Mouse (Mus musculus) left cerebral cortex, postnatal 14 days (tissue): ENCODE measurements around the gene Pop4. TPM values are rescaled to one million over a fixed set of nuclear protein-coding genes. Genes with fewer than 3 reads are reported as not detected.
"Not testable (repeated sequence)": the region's sequence is repeated elsewhere in the genome, so short reads cannot be mapped to it uniquely, and the experiment has no call there.

Experiments used
- DNase-seq, 2 experiments: peaks; one replicate each; pipeline ENCODE4 v3.0.0; 2021 to 2022; ENCODE audit warnings: low spot score in 2 of 2, mixed read lengths in 1 of 2
- intact Hi-C: fragments of 180-260 bp; cut with DNase I; formaldehyde crosslinking; loops from one replicate; pipeline ENCODE4 v1.15.1; 2025
- long read RNA-seq, 2 experiments: library from polyadenylated mRNA; stranded (forward); transcript quantifications; one replicate each; pipeline ENCODE4 v2.0.0; 2021
- total RNA-seq, 2 experiments: library from RNA; stranded (reverse); gene quantifications; 2 replicates each; pipeline ENCODE4 v1.2.3; 2021

Gene Pop4
- total RNA-seq: 10 to 100 TPM; 26.1 to 27.4 TPM
- long read RNA-seq, experiment 1, transcript Pop4-201 (7 exons, 2,113 nt): major isoform, 17 of 30 reads
- long read RNA-seq, experiment 1, partial matches to known transcripts: 3 of 30 reads
- long read RNA-seq, experiment 1, other reads (novel, unspliced or antisense): 10 of 30 reads
- long read RNA-seq, experiment 2, transcript Pop4-201 (7 exons, 2,113 nt): major isoform, 15 of 20 reads
- long read RNA-seq, experiment 2, partial matches to known transcripts: 0 of 20 reads
- long read RNA-seq, experiment 2, other reads (novel, unspliced or antisense): 5 of 20 reads

DNA sequence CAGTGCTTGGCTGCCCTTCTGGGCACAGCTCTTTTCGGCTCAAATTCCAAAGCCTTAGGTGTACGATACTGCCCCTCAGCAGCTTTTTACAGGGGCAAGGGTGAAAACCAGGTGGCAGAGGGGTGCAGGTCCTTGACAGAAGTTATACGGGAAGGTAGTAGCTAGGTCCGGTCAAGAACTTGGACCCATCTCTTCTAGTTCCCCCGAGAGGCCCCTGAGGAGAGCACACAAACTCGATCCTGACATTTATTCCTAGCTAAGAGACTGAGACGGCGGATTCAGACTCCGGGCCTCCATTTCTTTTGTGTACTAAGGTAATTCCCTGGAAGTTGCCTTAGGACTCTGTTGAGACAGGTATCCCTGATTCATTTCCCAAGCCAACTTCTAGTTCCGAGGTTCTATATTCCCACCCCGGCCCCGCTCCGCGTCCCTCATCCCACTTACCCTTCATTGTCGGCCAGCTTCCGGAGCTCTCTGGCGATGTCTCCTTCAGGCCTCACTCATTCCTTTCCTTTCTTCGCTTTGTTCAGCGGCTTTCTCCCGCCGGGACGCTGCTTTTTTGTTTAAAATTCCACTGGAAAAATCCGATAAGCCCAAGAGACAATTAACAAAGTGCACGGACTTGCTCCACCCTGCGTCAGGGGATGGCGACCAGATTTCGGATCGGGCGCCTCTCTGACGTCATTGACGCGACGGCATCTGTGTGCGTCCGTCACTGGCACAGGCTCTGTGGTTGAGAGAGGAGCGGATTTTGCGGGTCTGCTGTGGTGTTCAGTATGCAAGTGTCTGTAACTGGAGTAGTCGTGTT is at the start of gene Pop4:
Gene Pop4, minus strand, starts transcription at position 721 of the 808 bp plus-strand sequence.
- intact Hi-C loops: no loop called here

DNA sequence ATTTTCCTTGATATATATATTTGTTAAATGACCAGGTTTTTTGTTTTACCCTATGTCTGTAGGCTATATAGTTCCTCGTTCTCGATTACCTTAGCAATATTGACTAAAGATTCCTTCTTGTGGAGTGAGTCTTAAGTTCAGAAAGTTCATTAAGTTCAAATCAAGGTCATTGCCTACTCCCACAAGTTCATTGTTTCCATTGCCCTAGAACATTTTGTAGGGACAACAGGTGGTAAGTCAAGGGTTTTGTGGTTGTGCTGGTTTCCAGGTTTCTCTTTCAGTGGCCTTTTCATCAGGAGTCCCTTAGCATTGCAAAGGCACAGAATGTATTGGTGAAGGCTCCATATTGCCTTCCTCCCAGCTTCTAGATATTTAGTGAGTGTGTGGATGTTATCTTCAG is 49.4 kb upstream of the Pop4 start:
- intact Hi-C loops: no loop called here
- no peak for DNase-seq

More for the DNA sequence above, at the start of gene Pop4:
- peak; percentile 93 to 94 for DNase-seq

DNA sequence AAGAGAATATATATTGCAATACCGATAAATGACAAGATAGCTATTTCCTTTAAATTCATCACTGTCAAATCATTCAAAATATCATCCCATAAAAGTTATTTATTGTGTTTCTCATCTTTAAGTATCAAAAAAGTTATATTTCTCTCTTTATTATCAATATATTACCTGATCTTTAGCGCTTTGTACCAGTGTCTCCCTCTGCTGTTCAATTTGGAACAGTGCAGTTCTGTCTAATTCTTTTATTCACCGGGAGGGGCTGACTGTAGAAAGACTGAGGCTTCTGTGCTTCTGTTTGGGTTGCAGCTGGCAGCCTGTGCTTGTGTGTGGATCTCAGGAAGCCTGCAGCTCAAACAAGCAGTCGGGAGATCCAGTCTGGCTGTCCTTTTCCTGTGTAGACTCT is 11.0 kb upstream of the Pop4 start:
- DNase-seq, intact Hi-C loops: not testable (repeated sequence)

DNA sequence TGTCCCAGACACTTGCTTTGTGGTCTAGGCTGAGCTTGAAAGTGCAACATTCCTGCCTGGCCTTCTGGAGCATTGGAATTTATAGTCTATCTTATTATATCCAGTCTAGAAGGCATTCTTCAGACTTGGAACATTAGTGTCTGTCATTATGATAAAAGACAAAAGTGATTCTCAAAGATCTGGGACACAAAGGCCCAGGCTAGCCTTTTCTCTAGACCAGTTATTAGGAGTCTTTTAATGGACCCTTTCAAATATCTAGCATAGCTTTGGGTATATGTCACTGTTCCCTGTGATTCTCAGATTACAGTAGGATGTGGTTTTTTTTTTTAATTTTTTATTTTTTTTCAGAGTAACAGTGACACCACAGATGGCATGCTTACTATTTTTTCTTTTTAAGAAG is 1.3 kb upstream of the Pop4 start:
- DNase-seq: no peak
- intact Hi-C loops: no loop called here

DNA sequence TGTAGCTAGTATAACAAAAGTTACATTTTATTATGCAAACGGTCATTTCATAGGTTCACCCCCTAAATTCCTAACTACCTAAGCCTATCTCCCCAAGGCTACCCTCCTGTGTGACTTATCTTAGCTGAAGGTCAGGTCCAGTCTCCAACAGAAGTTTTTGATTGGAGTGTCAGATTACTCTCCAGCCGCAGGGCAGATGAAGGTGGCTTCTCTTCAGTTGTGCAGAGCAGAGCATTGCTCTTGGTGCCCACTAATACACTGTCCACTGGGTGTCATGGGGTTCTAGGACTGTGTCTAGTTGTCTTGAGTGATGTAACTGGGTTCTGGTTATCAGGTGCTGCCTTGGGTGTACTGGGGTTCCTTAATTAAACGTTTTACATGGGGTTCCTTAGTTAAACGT is 636 bp upstream of the Pop4 start:
- no peak for DNase-seq
- intact Hi-C loops: no loop called here

DNA sequence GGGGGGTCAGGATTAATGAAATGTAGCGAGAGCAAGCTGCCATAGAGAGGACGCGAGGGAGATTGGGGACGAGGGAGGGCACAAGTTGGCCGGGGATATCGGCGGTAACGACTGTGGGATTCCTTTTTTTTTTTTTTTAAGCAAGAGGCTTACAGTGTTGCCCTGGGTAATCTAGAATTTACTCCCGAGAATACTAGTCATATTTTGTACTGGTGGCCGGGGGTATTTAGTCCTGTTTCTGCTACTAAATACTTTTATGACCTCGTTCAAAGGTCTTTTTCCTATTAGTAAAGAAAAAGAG is 238 bp upstream of the Pop4 start:
- intact Hi-C loops: no loop called here
- no peak for DNase-seq

DNA sequence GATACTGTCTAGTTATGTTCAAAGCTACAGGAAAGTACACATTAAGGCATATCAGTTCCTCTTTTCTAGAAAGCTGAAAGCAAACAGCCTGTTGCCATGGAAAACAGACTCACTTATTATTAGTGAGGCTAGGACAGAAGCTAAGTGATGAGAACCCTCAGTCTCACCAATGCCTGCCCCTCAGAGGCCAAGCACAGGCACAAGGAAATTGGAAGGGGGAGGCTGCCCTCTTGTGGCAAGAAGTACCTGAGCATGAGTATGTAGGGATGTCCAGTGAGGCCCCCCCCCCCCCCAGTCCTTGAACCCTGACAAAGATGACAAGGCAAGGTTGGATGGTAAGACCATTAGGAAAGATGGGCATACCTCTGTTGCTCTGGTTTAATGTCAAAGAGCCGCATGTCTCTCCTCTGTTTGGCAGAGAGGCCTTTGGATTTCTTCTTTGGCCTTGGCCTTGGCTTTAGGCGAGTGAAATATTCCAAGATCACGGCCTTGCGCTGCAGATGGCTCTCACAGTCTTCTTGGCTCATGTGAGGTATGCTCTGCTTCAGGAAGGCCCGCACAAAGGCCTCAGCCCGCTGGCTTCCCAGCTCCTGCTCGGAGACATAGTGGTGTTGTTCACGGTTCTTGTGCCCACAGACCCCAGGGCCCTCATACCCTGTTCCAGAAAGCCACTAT is 4.1 kb downstream of the Pop4 start:
- intact Hi-C loops: loop anchor here (5.0 kb wide), 2 partner anchors 65 to 85 kb away; partner anchors contain the start of gene 1600014C10Rik
- peak; percentile 31 to 39 for DNase-seq

DNA sequence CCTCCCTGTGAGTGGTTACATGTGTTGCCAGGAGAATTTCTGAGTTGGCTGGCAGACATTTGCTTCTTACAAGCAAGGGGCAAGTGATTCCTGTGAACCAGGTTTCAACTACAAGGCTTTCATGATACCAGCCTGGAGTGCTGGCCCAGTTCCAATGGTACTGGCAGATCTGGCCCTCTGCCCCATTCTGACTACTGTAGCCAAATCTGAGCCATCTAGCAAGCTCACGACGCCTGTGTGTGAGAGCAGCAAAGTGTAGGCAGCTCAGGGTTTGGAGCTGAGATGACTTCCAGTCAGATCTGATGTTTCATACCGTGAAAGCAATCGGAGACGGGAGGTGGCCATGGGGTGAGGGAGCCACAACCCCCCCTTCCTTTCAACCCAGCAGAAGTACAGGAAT is 8.8 kb downstream of the Pop4 start:
- no peak for DNase-seq
- intact Hi-C loops: no loop called here

DNA sequence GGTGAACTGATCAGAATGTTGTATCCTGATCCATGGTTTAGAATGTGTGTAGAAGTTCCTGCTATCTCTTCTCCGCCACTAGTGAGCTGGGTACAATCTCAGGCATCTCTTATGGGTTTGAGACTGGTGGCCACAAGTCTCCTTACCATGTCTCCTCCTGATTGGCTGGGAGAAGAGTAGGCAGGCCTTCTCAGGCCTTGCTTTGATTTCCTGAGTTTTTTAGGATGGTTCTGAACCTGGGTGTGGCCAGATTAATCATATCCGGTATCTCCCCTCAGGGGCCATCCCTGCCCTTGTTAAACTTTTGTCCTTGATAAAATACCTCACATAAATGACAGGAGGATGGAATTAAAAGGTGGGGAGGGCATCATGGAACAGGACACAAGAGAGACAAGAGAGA is 11.6 kb downstream of the Pop4 start:
- no peak for DNase-seq
- intact Hi-C loops: no loop called here

DNA sequence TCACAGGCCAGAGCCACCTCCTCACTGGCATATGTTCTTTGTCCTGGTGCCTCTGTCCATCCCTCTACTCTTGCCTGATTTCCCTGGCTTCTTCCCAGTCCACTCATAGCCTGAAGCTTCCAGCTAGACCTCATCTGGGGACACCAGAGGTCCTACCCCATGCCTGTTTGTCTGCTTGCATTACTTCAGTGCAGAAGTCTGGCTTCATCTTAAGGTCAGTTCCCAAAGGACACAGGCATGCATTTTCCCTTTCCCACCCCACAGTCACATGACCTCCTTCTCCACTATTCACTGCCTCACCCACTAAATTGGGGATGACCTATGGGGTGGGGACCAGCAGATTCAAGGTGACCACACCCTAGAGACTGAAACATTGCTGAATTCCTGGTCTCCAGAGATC is 17.8 kb downstream of the Pop4 start:
- no peak for DNase-seq
- intact Hi-C loops: no loop called here

DNA sequence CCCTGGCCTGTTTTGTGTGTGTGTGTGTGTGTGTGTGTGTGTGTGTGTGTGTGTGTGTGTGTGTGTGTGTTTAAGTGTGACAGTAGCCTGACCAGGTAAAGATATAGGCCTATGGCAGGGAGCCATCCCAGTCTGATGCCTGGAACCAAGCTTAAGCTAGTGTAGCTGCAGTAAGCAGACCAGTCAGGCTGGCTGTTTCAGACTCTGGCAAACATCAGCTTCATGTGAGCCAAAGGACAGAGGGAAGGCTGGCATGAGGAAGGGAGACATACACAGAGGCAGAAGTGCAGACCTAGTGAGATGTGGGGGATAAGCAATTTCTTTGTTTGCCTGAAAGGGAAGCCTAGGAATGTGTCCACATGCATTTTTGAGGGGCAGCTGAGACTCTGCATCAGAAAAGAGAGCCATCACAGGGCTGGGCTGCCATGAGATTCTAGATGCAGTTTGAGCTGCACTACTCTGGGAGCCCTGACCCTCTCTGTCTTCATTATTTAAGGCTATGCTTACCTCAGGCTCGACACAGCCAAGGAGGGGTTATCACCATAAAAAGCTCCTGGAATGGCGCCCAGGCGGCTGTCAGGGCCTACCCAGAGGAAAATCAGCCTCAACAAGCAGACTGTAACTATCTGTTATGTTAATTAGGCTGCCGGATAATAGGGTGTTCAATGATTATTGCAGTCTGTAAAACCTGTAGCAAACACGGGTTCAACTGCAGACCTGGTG is 19.6 kb downstream of the Pop4 start:
- no peak for DNase-seq
- intact Hi-C loops: no loop called here

DNA sequence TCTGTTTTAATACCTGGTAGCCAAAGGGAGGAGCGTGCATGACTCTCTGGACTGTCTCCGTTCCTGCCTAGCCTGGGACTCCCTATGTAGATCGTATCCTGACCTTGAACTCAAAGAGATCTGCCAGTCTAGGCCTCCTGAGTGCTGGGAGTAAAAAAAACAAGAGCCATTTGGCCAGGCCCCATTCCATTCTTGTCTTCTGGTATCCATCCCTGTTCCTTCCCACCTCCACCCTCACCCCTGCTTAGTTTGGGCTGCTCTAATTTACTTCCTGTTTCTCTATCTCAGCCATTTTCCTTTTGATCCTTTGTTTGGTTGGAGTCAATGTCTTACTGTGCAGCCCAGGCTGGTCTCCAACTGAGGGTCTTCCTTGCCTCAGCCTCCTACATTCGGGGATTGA is 28.8 kb downstream of the Pop4 start:
- intact Hi-C loops: no loop called here
- DNase-seq: no peak

DNA sequence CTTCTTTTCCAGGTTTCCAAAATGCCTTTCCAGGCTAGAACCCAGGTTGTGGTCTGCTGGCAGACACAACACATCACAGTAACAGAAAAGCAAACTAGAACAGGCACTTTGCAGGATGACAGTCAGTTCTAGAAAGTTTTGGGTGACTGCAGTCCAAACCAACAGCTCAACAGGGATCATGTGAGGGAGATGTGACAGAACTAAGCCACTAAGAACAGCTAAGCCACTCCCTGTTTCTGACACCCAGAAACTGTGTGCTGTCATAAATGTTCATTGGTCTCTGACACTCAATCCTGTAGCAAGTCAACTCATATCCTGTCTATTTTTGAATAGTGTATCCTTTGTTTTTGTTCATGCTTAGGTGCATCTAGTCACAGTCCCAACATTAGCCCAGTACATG is 34.1 kb downstream of the Pop4 start:
- intact Hi-C loops: no loop called here
- no peak for DNase-seq

DNA sequence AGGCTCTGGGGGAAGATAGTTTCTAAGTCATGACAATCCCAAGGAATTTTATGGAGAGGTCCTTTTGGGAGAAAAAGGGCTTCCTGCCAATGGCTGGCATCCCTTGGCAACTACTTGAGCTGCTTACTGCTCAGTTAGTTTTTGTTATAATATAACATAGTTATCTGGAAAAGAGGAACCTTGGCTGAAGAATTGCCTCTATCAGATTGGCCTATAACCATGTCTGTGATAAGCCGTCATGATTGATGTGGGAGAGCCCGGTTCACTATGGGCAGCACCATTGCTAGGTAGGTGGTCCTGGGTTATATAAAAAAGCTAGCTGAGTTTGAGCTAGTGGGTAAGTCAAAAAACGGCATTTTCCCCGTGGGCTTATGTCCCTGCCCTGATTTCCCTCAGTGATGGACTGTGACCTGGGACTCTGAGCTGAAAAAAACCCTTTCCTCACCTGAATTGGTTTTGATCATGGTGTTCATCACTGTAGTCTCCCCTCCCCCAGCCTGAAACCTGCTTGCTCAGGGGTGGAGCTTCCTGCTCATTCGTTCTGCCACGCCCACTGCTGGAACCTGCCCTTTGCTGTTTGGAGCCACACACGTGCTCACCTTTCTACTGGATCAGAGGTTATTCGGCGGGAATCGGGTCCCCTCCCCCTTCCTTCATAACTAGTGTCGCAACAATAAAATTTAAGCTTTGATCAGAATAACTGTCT is 34.7 kb downstream of the Pop4 start:
- intact Hi-C loops: no loop called here
- DNase-seq: no peak

DNA sequence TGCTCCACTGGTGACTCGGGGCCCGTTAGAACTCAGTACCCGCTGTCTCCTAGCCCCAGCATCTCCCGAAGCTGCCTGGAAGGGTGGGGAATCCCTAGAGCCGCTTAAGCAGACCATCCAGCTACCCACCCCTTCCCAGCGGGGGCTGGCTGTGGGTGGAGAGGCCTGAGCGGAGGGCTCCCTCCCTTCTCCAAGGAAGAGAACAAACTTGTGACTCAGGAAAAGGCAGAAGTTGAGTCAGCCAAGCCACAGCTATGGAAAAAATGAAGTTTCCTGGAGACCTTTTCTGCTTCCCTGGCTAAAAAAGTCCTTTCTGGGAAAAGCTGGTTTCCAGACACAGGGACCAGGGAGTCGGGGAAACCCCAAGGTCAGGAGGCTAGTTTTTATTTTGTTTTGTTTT is 40.9 kb downstream of the Pop4 start:
- DNase-seq: no peak

DNA sequence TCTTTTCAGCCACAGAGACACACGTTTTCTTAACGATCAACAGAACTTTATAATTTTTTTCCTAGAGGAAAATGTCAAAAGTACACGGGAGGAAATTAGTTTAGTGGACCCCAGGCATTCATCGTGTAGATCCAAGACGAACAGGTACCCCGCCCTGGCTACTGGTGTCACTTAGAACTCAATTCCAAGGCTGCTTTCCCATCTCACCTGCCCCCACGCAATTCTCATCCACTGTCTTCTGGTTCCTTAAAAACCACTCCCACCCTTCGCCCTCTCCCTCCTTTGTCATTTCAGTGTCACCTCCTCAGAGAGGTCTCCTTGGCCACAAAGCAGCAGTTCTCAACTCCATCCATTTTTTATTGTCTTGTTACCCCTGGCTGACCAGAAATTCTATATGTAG is 42.9 kb downstream of the Pop4 start:
- intact Hi-C loops: no loop called here
- DNase-seq: no peak

More for the DNA sequence above, 40.9 kb downstream of the Pop4 start:
- intact Hi-C loops: no loop called here

DNA sequence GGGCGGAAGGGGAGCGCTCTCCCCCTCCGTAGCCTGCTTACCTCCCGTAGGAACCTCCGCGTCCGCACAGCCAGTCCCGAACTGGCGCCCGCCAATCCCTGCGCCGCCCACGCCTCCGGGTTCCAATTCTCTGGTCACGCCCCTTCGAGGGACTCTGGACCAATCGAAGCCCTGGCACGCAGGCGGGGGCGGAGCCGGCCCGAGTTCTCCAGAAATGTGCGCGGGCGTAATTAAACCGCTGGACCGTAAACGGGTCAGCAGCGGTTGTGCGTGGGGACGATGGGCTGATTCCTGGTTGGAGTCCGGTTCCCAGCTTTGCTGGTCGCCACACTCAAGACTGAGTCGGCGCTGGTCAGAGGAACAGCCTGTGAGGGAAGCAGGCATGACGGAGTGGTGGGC is 43.3 kb downstream of the Pop4 start, which contains the start of gene Plekhf1:
Gene Plekhf1, minus strand, starts transcription at position 117 of the 399 bp plus-strand sequence.
- peak; percentile 77 to 87 for DNase-seq
- intact Hi-C loops: no loop called here

DNA sequence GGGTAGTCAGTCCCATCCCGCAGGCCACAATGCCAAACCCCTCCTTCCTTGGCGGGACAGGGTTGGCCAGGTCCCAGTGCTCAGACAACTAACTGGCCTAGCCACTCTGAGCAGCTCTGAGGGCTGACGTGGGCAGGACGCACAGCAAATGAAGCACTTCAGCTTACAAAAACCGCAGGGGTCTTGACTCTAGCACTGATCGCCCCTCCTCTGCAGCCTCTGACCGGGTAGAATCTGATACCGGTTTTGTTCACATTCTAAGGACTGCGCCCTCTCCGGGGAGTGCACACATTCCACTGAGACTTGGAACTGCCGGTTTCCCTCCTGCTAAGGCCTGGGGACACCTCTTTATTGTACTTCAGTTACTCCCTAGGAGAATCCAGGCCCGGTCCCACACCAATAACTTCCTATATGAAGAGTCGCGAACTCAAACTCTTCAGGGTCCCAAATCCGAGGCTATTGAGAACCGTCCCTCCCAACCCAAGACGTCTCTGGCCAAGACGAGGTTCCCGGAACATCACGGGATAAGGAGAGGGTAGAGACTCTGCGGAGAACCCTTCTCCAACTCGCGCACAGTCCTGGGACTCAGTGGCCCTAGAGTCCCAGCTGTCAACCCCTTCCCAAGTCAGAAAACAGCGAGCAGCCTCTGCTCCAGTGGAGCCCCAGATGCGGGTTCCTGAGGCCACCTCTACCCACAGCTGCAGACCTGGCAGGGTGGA is 43.9 kb downstream of the Pop4 start:
- intact Hi-C loops: no loop called here
- DNase-seq: peak; percentile 42 to 49

DNA sequence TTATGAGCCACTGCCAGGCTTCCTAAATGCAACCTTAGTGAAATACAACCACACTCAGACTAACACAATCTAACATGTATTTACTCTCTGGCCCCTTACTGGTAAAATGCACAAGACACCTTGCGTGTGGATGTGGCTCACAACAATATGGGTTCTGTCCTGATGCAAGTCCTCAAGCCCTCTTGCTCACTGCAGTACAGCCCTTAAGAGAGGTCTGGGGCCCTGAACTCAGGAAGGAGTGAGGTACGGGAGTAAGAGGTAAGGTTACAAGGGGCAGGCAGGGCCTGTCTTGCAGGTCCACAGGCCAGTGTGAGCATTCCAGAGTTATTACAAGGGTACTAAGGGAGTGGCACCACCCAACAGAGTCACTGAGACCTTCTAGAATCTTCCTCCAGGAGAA is 45.0 kb downstream of the Pop4 start:
- intact Hi-C loops: no loop called here
- DNase-seq: no peak
